Mouse (Mus musculus): Measurements from ENCODE around the gene Klhl29. TPM values are rescaled to one million over a fixed set of nuclear protein-coding genes. Genes with fewer than 3 reads are reported as not detected.

The Klhl29 gene
- polyA plus RNA-seq, 1 experiment from 2014 or later: 8.5 TPM

DNA sequence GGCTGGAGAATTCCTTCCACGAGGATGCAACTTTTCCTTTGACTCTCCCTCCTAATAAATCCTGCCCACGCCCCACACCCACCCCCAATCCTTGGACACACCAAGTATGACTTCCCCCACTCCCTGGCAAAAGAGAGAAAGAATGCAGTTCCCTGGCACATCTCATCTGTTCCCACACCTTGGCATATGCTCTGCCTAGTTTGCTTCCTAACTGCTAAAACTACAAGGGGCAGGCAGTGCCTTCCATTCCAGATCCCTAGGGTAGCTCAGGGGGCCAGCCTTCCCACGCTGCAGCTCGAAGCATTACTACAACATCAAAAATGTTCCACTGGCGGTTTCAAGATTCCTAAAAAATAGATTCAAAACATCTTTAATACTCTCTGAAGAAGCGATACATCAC lies 212.8 kb downstream of the Klhl29 start:
- DNase-seq (ENCODE audit: low spot score): no peak
- H3K27me3 ChIP-seq (replicated peaks; ENCODE audit: control insufficient read depth, insufficient read depth, low read length): no peaks in the 10 kb centered on the region
- no peak overlapping the region for H3K4me3 ChIP-seq (ENCODE audit: low read depth, low read length)
- H3K4me1 ChIP-seq (ENCODE audit: control insufficient read depth, insufficient read depth, low read length): no peaks in the 10 kb centered on the region
- WGBS: 88% methylated on average over 6 of the region's 6 CpGs
- no peak overlapping the region for H3K4me2 ChIP-seq (ENCODE audit: low read length)
- no peak for ATAC-seq
- no peaks in the 10 kb centered on the region for H3K9me3 ChIP-seq (replicated peaks; ENCODE audit: control insufficient read depth, low read length)
- H3K27ac ChIP-seq (ENCODE audit: low read depth, low read length): no peak overlapping the region
- H3K9ac ChIP-seq (ENCODE audit: low read length): no peak overlapping the region
- H3K36me3 ChIP-seq (ENCODE audit: control insufficient read depth, insufficient read depth, low read length): no peaks in the 10 kb centered on the region

DNA sequence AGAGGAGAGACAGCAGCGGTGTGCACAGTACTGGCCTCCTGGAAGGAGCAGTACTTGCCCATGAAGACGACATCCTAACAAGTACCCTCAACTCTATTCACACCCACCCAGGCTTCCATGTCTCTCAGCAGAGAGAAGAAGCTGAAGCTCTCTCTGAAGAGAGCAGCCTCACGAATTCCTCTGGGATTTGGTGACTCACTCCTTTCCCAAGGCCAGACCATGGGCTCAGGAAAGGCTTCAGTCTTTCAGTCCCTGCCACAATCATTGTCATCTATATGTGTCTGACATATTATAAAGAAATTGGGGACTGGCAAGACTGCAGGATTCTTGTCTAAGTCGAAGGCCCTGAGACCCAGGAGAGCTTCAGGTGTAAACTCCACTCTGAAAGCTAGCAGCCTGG lies 213.9 kb downstream of the Klhl29 start:
- H3K4me1 ChIP-seq (ENCODE audit: control insufficient read depth, insufficient read depth, low read length): 0 out of 2 replicates have a peak, but pooled peaks cover 3% of the 10 kb centered on the region
- no peak overlapping the region for H3K27ac ChIP-seq (ENCODE audit: low read depth, low read length)
- no peaks in the 10 kb centered on the region for H3K9me3 ChIP-seq (replicated peaks; ENCODE audit: control insufficient read depth, low read length)
- 95% methylated on average over 4 of the region's 4 CpGs for WGBS
- H3K27me3 ChIP-seq (replicated peaks; ENCODE audit: control insufficient read depth, insufficient read depth, low read length): no peaks in the 10 kb centered on the region
- no peak overlapping the region for H3K9ac ChIP-seq (ENCODE audit: low read length)
- H3K36me3 ChIP-seq (ENCODE audit: control insufficient read depth, insufficient read depth, low read length): no peaks in the 10 kb centered on the region
- H3K4me3 ChIP-seq (ENCODE audit: low read depth, low read length): no peak overlapping the region
- H3K4me2 ChIP-seq (ENCODE audit: low read length): no peak overlapping the region
- ATAC-seq (no peak), DNase-seq (ENCODE audit: low spot score) (no peak)

DNA sequence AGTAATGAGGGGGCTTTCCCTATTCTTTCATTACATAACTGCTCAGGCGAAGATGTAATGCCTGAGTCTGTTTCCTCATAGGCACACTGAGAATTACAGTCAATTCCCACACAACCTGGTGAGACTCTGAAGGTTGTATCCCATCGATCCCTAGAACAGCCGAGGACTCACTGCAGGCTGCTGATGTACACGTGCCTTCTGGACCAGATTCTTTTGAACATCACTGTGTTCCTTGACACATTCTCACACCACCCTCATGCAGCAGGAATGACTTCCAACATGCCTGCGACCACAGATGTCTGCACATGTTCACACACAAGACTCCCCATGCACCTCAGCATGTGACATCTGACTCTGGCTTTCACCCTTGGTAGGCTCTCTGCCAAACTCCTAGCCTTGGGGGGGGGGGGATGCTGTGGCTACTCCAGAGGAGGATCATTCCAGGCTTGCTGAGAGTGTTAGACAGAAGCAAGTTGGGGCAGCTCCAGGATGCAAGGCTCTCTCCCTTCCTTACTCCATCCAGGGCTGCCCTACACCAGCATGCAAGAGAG lies 217.5 kb downstream of the Klhl29 start:
- H3K9ac ChIP-seq (ENCODE audit: low read length): no peak overlapping the region
- no peak overlapping the region for H3K4me2 ChIP-seq (ENCODE audit: low read length)
- no peaks in the 10 kb centered on the region for H3K36me3 ChIP-seq (ENCODE audit: control insufficient read depth, insufficient read depth, low read length)
- WGBS: 85% methylated on average over 5 of the region's 5 CpGs
- no peak for DNase-seq (ENCODE audit: low spot score)
- H3K4me3 ChIP-seq (ENCODE audit: low read depth, low read length): no peak overlapping the region
- H3K27me3 ChIP-seq (replicated peaks; ENCODE audit: control insufficient read depth, insufficient read depth, low read length): no peaks in the 10 kb centered on the region
- 0 out of 2 replicates have a peak, but pooled peaks cover 3% of the 10 kb centered on the region for H3K4me1 ChIP-seq (ENCODE audit: control insufficient read depth, insufficient read depth, low read length)
- ATAC-seq: no peak
- H3K9me3 ChIP-seq (replicated peaks; ENCODE audit: control insufficient read depth, low read length): no peaks in the 10 kb centered on the region
- H3K27ac ChIP-seq (ENCODE audit: low read depth, low read length): no peak overlapping the region

DNA sequence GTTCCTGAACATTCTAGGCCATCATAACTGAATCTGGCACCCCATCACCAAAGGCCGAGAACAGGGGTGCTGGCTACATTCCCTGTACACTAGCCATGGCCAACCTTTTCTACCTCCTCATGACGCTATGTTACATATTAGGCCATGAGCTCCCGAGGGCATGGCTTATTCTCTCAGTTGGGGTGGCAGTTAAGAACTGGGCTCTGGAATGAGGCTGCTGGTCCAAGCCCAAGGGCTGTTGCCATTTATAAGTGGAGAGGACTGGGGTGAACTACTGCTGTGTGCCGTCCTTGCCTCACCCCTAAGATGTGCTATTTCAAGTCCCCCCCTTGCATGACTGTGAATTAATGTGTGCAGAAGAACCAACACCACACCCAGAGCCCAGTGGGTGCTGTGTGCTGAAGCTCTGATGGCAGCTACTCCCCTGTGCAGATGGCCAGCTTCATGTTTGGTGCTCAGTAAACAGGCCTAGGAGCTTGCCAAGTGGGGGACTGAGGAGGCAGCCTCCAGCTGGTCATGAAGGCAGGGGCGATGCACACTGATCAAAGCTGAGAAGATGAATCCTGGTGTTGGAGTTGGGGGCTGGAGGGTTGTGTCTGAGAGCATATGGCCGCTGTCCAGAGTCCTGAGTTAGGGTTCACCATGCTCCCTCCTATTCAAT lies 218.3 kb downstream of the Klhl29 start:
- peak; percentile 53 for DNase-seq (ENCODE audit: low spot score)
- Histone ChIP-seq H3K4me1 (ENCODE audit: control insufficient read depth, insufficient read depth, low read length) (0 out of 2 replicates have a peak, but pooled peaks cover 3% of the 10 kb centered on the region), H3K27me3 (replicated peaks; ENCODE audit: control insufficient read depth, insufficient read depth, low read length) (no peaks in the 10 kb centered on the region), H3K4me2 (ENCODE audit: low read length) (no peak overlapping the region), H3K9ac (ENCODE audit: low read length) (no peak overlapping the region), H3K9me3 (replicated peaks; ENCODE audit: control insufficient read depth, low read length) (no peaks in the 10 kb centered on the region), H3K36me3 (ENCODE audit: control insufficient read depth, insufficient read depth, low read length) (no peaks in the 10 kb centered on the region), H3K27ac (ENCODE audit: low read depth, low read length) (0 out of 2 replicates have a peak overlapping the region, but pooled peaks have one; percentile 27), H3K4me3 (ENCODE audit: low read depth, low read length) (no peak overlapping the region)
- peak; percentile 67 for ATAC-seq
- WGBS: 86% methylated on average over 6 of the region's 6 CpGs

DNA sequence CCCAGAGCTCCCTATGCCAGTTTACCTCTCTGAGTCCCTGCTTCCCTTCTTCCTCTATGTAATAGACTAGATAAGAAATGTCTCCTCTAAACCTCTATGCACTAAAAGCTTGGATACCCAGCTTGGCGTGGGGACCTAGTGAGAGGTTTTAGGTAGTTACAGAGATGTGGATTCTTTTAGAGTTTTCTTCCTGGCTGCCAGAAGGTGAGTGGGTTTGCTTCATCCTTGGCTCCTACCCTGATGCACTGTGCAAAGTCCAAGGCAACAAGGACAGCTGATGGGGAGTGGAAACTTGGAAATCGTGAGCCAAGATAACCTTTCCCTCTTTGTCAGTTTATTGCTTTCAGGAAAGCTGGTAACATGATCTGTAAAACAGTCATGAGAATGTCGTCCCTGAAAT lies 220.3 kb downstream of the Klhl29 start:
- Histone ChIP-seq H3K27me3 (replicated peaks; ENCODE audit: control insufficient read depth, insufficient read depth, low read length) (no peaks in the 10 kb centered on the region), H3K4me1 (ENCODE audit: control insufficient read depth, insufficient read depth, low read length) (0 out of 2 replicates have a peak, but pooled peaks cover 3% of the 10 kb centered on the region), H3K4me3 (ENCODE audit: low read depth, low read length) (no peak overlapping the region), H3K36me3 (ENCODE audit: control insufficient read depth, insufficient read depth, low read length) (no peaks in the 10 kb centered on the region), H3K4me2 (ENCODE audit: low read length) (no peak overlapping the region), H3K9me3 (replicated peaks; ENCODE audit: control insufficient read depth, low read length) (no peaks in the 10 kb centered on the region), H3K27ac (ENCODE audit: low read depth, low read length) (no peak overlapping the region), H3K9ac (ENCODE audit: low read length) (no peak overlapping the region)
- 86% methylated on average over 3 of the region's 3 CpGs for WGBS
- no peak for ATAC-seq
- no peak for DNase-seq (ENCODE audit: low spot score)

DNA sequence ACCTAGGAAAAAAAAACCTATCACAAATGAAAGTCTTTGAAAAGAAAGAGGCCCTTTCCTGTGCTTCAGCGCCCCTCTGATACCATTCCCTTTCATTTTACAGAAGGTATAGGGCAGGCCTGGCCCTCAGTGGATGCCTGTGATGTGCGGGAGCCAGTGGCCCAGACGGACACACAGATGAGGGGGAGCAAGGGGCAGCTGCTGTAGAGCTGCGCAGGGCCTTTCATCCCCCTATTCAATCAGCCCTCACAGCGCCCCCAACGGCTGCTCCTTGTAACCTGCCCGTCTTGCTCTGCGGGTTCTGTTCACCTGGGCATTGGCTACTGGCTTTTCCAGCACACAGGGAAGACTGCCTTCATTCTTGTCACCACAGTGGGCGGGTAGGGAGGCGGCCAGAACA lies 223.6 kb downstream of the Klhl29 start:
- Histone ChIP-seq H3K4me1 (ENCODE audit: control insufficient read depth, insufficient read depth, low read length) (no peaks in the 10 kb centered on the region), H3K4me3 (ENCODE audit: low read depth, low read length) (no peak overlapping the region), H3K9ac (ENCODE audit: low read length) (no peak overlapping the region), H3K36me3 (ENCODE audit: control insufficient read depth, insufficient read depth, low read length) (no peaks in the 10 kb centered on the region), H3K4me2 (ENCODE audit: low read length) (no peak overlapping the region), H3K27ac (ENCODE audit: low read depth, low read length) (no peak overlapping the region; the same call in 1 of the 2 replicates), H3K27me3 (replicated peaks; ENCODE audit: control insufficient read depth, insufficient read depth, low read length) (no peaks in the 10 kb centered on the region), H3K9me3 (replicated peaks; ENCODE audit: control insufficient read depth, low read length) (no peaks in the 10 kb centered on the region)
- ATAC-seq (peak; percentile 58; the same call in 1 of the 2 replicates), DNase-seq (ENCODE audit: low spot score) (peak; percentile 40)
- 17% methylated on average over 10 of the region's 10 CpGs for whole genome bisulfite sequencing

DNA sequence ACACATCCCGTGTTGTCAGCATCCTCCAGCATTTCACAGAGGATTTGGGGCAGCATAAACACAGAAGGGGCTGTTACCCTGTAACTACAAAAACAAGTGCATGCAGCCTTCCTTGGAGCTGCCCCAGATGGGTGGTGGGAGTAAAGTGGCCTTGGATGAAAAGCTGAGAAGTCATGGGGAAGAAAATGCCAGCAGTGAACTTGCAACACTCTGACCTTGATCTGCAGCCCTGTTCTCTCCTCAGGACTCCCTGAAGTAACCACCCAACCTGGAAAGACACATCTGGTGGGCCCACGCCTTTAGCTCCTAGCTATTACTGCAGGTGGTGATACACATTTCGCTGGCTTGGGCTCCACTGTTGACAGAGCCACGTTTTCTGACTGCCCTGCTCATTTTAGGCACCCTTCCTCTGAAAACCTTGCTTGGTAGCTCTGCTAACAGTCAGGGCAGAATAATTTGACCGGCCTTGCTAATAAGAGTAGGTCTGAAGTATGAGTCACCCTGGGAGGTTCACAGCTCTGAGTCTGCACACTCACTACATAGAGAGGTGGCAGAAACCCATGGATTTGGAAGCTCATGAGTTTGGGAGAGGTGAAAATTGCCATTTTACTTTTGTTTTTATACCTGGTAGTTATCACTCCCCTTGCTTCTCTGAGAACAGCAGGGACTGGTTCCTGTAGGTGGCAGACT lies 228.0 kb downstream of the Klhl29 start:
- Histone ChIP-seq H3K9me3 (replicated peaks; ENCODE audit: control insufficient read depth, low read length) (no peaks in the 10 kb centered on the region), H3K4me2 (ENCODE audit: low read length) (no peak overlapping the region), H3K27me3 (replicated peaks; ENCODE audit: control insufficient read depth, insufficient read depth, low read length) (no peaks in the 10 kb centered on the region), H3K9ac (ENCODE audit: low read length) (no peak overlapping the region), H3K4me1 (ENCODE audit: control insufficient read depth, insufficient read depth, low read length) (peaks cover 20% of the 10 kb centered on the region; the same call in 1 of the 2 replicates), H3K4me3 (ENCODE audit: low read depth, low read length) (no peak overlapping the region), H3K36me3 (ENCODE audit: control insufficient read depth, insufficient read depth, low read length) (no peaks in the 10 kb centered on the region), H3K27ac (ENCODE audit: low read depth, low read length) (no peak overlapping the region)
- WGBS: 82% methylated on average over 5 of the region's 5 CpGs
- ATAC-seq (no peak), DNase-seq (ENCODE audit: low spot score) (no peak)

DNA sequence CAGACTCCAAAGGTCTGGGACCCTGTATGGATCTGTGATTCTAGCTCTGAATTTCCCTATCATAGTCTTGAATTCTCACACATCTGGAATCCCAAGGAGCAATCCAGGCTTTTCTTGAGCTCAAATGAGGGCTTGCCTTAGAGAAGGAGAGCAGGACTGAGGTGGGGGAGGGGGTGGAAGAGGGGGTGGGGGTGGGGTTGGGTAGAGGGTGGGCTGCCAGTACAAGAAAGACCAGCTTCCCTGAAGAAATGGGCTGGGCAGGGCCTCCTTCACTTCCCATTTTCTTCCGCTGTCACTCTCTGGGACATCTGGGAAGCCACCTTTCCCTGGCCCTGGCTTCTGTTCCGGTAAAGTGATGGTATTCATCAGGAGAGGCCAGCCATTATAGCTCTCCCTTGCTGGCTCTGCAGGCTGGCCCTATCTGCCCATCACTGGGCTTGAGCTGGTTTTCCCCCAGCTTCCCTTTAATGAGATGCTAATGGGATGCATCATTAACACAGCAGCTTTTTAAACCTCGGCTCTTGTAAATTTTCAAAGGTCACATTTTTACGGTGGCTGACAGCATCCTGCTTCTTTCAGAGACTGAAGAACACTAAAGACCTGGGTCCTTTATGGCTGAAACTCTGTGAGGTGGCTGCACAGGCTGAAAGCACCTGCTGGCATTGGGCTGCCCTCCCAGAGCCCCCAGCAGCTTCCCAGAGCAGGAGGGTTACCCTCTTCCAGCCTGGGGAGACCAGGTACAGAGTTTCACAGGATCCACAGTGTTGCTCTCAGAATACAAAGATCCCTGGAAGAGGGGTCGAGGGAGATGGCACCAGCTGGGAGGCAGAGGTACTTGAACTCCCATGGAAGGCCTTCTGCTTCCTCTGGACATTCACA lies 231.3 kb downstream of the Klhl29 start:
- H3K27me3 ChIP-seq (replicated peaks; ENCODE audit: control insufficient read depth, insufficient read depth, low read length): no peaks in the 10 kb centered on the region
- H3K9me3 ChIP-seq (replicated peaks; ENCODE audit: control insufficient read depth, low read length): no peaks in the 10 kb centered on the region
- H3K4me1 ChIP-seq (ENCODE audit: control insufficient read depth, insufficient read depth, low read length): peaks cover 20% of the 10 kb centered on the region; the same call in 1 of the 2 replicates
- no peak overlapping the region for H3K9ac ChIP-seq (ENCODE audit: low read length)
- no peak overlapping the region; the same call in 1 of the 2 replicates for H3K27ac ChIP-seq (ENCODE audit: low read depth, low read length)
- 6% methylated on average over 5 of the region's 5 CpGs for WGBS
- peak; percentile 78 for DNase-seq (ENCODE audit: low spot score)
- peaks cover 7% of the 10 kb centered on the region for H3K36me3 ChIP-seq (ENCODE audit: control insufficient read depth, insufficient read depth, low read length)
- ATAC-seq: peak; percentile 74
- H3K4me2 ChIP-seq (ENCODE audit: low read length): no peak overlapping the region
- no peak overlapping the region for H3K4me3 ChIP-seq (ENCODE audit: low read depth, low read length)

All from forebrain, embryonic 14.5 days (tissue).